Mouse (Mus musculus): ENCODE data around the gene Rhbdf1. TPM values are rescaled to one million over a fixed set of nuclear protein-coding genes. Genes with fewer than 3 reads are reported as not detected.

Rhbdf1 gene
- total and polyA plus RNA-seq, 2 experiments from 2014 or later, result 21.9 to 69.2 TPM

- H3K36me3 ChIP-seq (replicated peaks; ENCODE audit: control insufficient read depth, insufficient read depth, low read length), result peaks cover 39% of the 10 kb centered on the region; the same call in 1 of the 2 replicates
- no peak overlapping the region for H3K4me2 ChIP-seq (ENCODE audit: low read depth, low read length)
- H3K27ac ChIP-seq (ENCODE audit: low read depth), result no peak overlapping the region
- DNase-seq (ENCODE audit: low spot score), result no peak
- peaks cover 18% of the 10 kb centered on the region for H3K4me1 ChIP-seq (ENCODE audit: control insufficient read depth, insufficient read depth)
- H3K9me3 ChIP-seq (replicated peaks; ENCODE audit: control insufficient read depth, low read length), result no peaks in the 10 kb centered on the region
- H3K9ac ChIP-seq (replicated peaks; ENCODE audit: low read depth, low read length), result no peak overlapping the region
- no peak for TF ChIP-seq EP300 (IDR thresholded peaks at IDR 0.05; ENCODE audit: low read depth)
- no peak for TF ChIP-seq CTCF (IDR thresholded peaks at IDR 0.05; ENCODE audit: low read depth)
- ATAC-seq (ENCODE audit: insufficient read depth, low read depth), result no peak
- no peak overlapping the region for H3K4me3 ChIP-seq (ENCODE audit: low read depth, low read length)
- no peaks in the 10 kb centered on the region for H3K27me3 ChIP-seq (ENCODE audit: control insufficient read depth, insufficient read depth, low read length)
Observed at GRCm38 (mm10) chr11:32241391-32241790, 19.3 kb upstream of the Rhbdf1 start.

GRCm38 (mm10) chr11:32238093-32238860, 16.2 kb upstream of the Rhbdf1 start:
- peaks cover 23% of the 10 kb centered on the region for H3K4me1 ChIP-seq (ENCODE audit: control insufficient read depth, insufficient read depth)
- ATAC-seq (ENCODE audit: insufficient read depth, low read depth) (peak; percentile 67), DNase-seq (ENCODE audit: low spot score) (peak; percentile 63)
- H3K36me3 ChIP-seq (replicated peaks; ENCODE audit: control insufficient read depth, insufficient read depth, low read length), result peaks cover 40% of the 10 kb centered on the region
- no peak overlapping the region for H3K27ac ChIP-seq (ENCODE audit: low read depth)
- no peaks in the 10 kb centered on the region for H3K9me3 ChIP-seq (replicated peaks; ENCODE audit: control insufficient read depth, low read length)
- no peak for TF ChIP-seq EP300 (IDR thresholded peaks at IDR 0.05; ENCODE audit: low read depth)
- TF ChIP-seq CTCF (IDR thresholded peaks at IDR 0.05; ENCODE audit: low read depth), result peak; percentile 98
- H3K27me3 ChIP-seq (ENCODE audit: control insufficient read depth, insufficient read depth, low read length), result no peaks in the 10 kb centered on the region
- no peak overlapping the region for H3K4me2 ChIP-seq (ENCODE audit: low read depth, low read length)
- no peak overlapping the region for H3K9ac ChIP-seq (replicated peaks; ENCODE audit: low read depth, low read length)
- H3K4me3 ChIP-seq (ENCODE audit: low read depth, low read length), result no peak overlapping the region
- 70% methylated on average over 5 of the region's 5 CpGs for WGBS

GRCm38 (mm10) chr11:32237411-32237795, 15.3 kb upstream of the Rhbdf1 start:
- DNase-seq (ENCODE audit: low spot score), result no peak

GRCm38 (mm10) chr11:32236712-32237410, 14.8 kb upstream of the Rhbdf1 start:
- Histone ChIP-seq H3K9me3 (replicated peaks; ENCODE audit: control insufficient read depth, low read length) (no peaks in the 10 kb centered on the region), H3K4me1 (ENCODE audit: control insufficient read depth, insufficient read depth) (peaks cover 21% of the 10 kb centered on the region), H3K4me2 (ENCODE audit: low read depth, low read length) (no peak overlapping the region), H3K27me3 (ENCODE audit: control insufficient read depth, insufficient read depth, low read length) (no peaks in the 10 kb centered on the region), H3K4me3 (ENCODE audit: low read depth, low read length) (no peak overlapping the region), H3K27ac (ENCODE audit: low read depth) (no peak overlapping the region), H3K9ac (replicated peaks; ENCODE audit: low read depth, low read length) (no peak overlapping the region), H3K36me3 (replicated peaks; ENCODE audit: control insufficient read depth, insufficient read depth, low read length) (peaks cover 54% of the 10 kb centered on the region)
- peak; percentile 39 for DNase-seq (ENCODE audit: low spot score)
- TF ChIP-seq CTCF (IDR thresholded peaks at IDR 0.05; ENCODE audit: low read depth) (peak; percentile 49), EP300 (IDR thresholded peaks at IDR 0.05; ENCODE audit: low read depth) (no peak)
- no peak for ATAC-seq (ENCODE audit: insufficient read depth, low read depth)
- 58% methylated on average over 9 of the region's 9 CpGs for WGBS

More at GRCm38 (mm10) chr11:32237411-32237795, 15.3 kb upstream of the Rhbdf1 start:
- Histone ChIP-seq H3K4me3 (ENCODE audit: low read depth, low read length) (no peak overlapping the region), H3K4me1 (ENCODE audit: control insufficient read depth, insufficient read depth) (peaks cover 21% of the 10 kb centered on the region), H3K27me3 (ENCODE audit: control insufficient read depth, insufficient read depth, low read length) (no peaks in the 10 kb centered on the region), H3K27ac (ENCODE audit: low read depth) (no peak overlapping the region), H3K4me2 (ENCODE audit: low read depth, low read length) (no peak overlapping the region), H3K9ac (replicated peaks; ENCODE audit: low read depth, low read length) (no peak overlapping the region), H3K36me3 (replicated peaks; ENCODE audit: control insufficient read depth, insufficient read depth, low read length) (peaks cover 49% of the 10 kb centered on the region), H3K9me3 (replicated peaks; ENCODE audit: control insufficient read depth, low read length) (no peaks in the 10 kb centered on the region)
- WGBS, result 81% methylated on average over 3 of the region's 3 CpGs
- no peak for TF ChIP-seq CTCF (IDR thresholded peaks at IDR 0.05; ENCODE audit: low read depth)
- no peak for TF ChIP-seq EP300 (IDR thresholded peaks at IDR 0.05; ENCODE audit: low read depth)
- no peak for ATAC-seq (ENCODE audit: insufficient read depth, low read depth)

- ATAC-seq (ENCODE audit: insufficient read depth, low read depth) (no peak), DNase-seq (ENCODE audit: low spot score) (no peak)
- no peak overlapping the region for H3K27ac ChIP-seq (ENCODE audit: low read depth)
- peaks cover 55% of the 10 kb centered on the region for H3K36me3 ChIP-seq (replicated peaks; ENCODE audit: control insufficient read depth, insufficient read depth, low read length)
- 54% methylated on average over 2 of the region's 2 CpGs for WGBS
- H3K9me3 ChIP-seq (replicated peaks; ENCODE audit: control insufficient read depth, low read length), result no peaks in the 10 kb centered on the region
- H3K4me2 ChIP-seq (ENCODE audit: low read depth, low read length), result no peak overlapping the region
- H3K4me1 ChIP-seq (ENCODE audit: control insufficient read depth, insufficient read depth), result peaks cover 21% of the 10 kb centered on the region
- H3K27me3 ChIP-seq (ENCODE audit: control insufficient read depth, insufficient read depth, low read length), result no peaks in the 10 kb centered on the region
- TF ChIP-seq EP300 (IDR thresholded peaks at IDR 0.05; ENCODE audit: low read depth), result no peak
- TF ChIP-seq CTCF (IDR thresholded peaks at IDR 0.05; ENCODE audit: low read depth), result no peak
- no peak overlapping the region for H3K4me3 ChIP-seq (ENCODE audit: low read depth, low read length)
- H3K9ac ChIP-seq (replicated peaks; ENCODE audit: low read depth, low read length), result 0 out of 2 replicates have a peak overlapping the region, but pooled peaks have one; percentile 5
Observed at GRCm38 (mm10) chr11:32236132-32236531, 14.0 kb upstream of the Rhbdf1 start.

Data from heart, postnatal 0 days (tissue).